Mouse (Mus musculus) CH12.LX (cell line): ENCODE results near the gene Spata13. TPM values are rescaled to one million over a fixed set of nuclear protein-coding genes. Genes with fewer than 3 reads are reported as not detected.
A peak's percentile ranks its signal among the peaks of the same experiment; 100 is the strongest.

Experiments
- DNase-seq: peaks from one replicate; pipeline ENCODE4 v3.0.0-alpha.2; 2013; ENCODE audit errors: extremely low read depth
- H3K27ac ChIP-seq: 2 replicates; pipeline ENCODE4 v1.5.1; 2012; ENCODE audit warnings: low read depth, mild to moderate bottlenecking, control low read depth, moderate library complexity; ENCODE audit not compliant: insufficient read depth
- H3K27me3 ChIP-seq: replicated peaks from 2 replicates; pipeline ENCODE3; 2012; ENCODE audit warnings: inconsistent platforms
- H3K36me3 ChIP-seq, 2 experiments: replicated peaks in 1 of 2; 2 replicates each; pipeline versions ENCODE3 to v1.6.1; 2012; ENCODE audit warnings: inconsistent platforms in 1 of 2, low read length in 1 of 2, mild to moderate bottlenecking in 1 of 2, mixed read lengths in 1 of 2, moderate library complexity in 1 of 2; ENCODE audit not compliant: control insufficient read depth in 1 of 2, insufficient read depth in 1 of 2
- H3K4me1 ChIP-seq, 2 experiments: 2 replicates each; pipeline ENCODE4 v1.6.1; 2012; ENCODE audit warnings: inconsistent platforms in 1 of 2, moderate library complexity in 1 of 2; ENCODE audit not compliant: insufficient read depth in 2 of 2, control insufficient read depth in 1 of 2
- H3K4me2 ChIP-seq: 2 replicates; pipeline ENCODE4 v1.6.1; 2012; ENCODE audit warnings: low read depth, mild to moderate bottlenecking, control low read depth; ENCODE audit not compliant: poor library complexity, insufficient read depth, severe bottlenecking
- H3K4me3 ChIP-seq, 3 experiments: fragments of 150-350 bp in 1 of 3; sonication (generic) in 1 of 3; replicated peaks in 1 of 3; 2 replicates each; pipeline versions ENCODE3 to v1.5.1; 2011 to 2012; ENCODE audit warnings: low read depth in 2 of 3, low read length in 2 of 3, mild to moderate bottlenecking in 2 of 3, moderate library complexity in 2 of 3, control low read depth in 1 of 3, improper control_type of control experiment in 1 of 3, inconsistent platforms in 1 of 3, mixed read lengths in 1 of 3; ENCODE audit not compliant: poor library complexity in 1 of 3
- H3K79me2 ChIP-seq: replicated peaks from 2 replicates; pipeline ENCODE4 v1.6.1; 2012; ENCODE audit warnings: mild to moderate bottlenecking, moderate library complexity; ENCODE audit not compliant: control insufficient read depth, poor library complexity, insufficient read depth, severe bottlenecking; ENCODE audit errors: extremely low read depth
- H3K9ac ChIP-seq: 2 replicates; pipeline ENCODE4 v1.6.1; 2012; ENCODE audit warnings: low read depth, mild to moderate bottlenecking, control low read depth, moderate library complexity; ENCODE audit not compliant: insufficient read depth
- H3K9me3 ChIP-seq: replicated peaks from 2 replicates; pipeline ENCODE3; 2012; ENCODE audit warnings: low read length, inconsistent platforms, mixed read lengths
- BHLHE40 ChIP-seq: IDR thresholded peaks from 2 replicates; pipeline ENCODE4 v1.6.1; 2011; ENCODE audit warnings: mild to moderate bottlenecking, low read depth, low read length, improper control_type of control experiment
- CHD1 ChIP-seq: IDR thresholded peaks from 2 replicates; pipeline ENCODE4 v1.6.1; 2012; ENCODE audit warnings: low read depth, low read length, improper control_type of control experiment, inconsistent platforms
- CHD2 ChIP-seq: IDR thresholded peaks from 2 replicates; pipeline ENCODE4 v1.6.1; 2011; ENCODE audit warnings: low read length, improper control_type of control experiment
- CTCF ChIP-seq, 2 experiments: IDR thresholded peaks in 1 of 2; conservative IDR thresholded peaks in 1 of 2; 2 replicates each; pipeline ENCODE4 v1.5.1; 2011 to 2012; ENCODE audit warnings: low read depth in 2 of 2, low read length in 2 of 2, improper control_type of control experiment in 1 of 2, inconsistent platforms in 1 of 2, mild to moderate bottlenecking in 1 of 2, moderate library complexity in 1 of 2
- E2F4 ChIP-seq: IDR thresholded peaks from 2 replicates; pipeline ENCODE4 v1.6.1; 2011; ENCODE audit warnings: low read depth, low read length, improper control_type of control experiment; ENCODE audit not compliant: insufficient replicate concordance
- ELF1 ChIP-seq: IDR thresholded peaks from 2 replicates; pipeline ENCODE4 v1.6.1; 2014; ENCODE audit warnings: low read depth, mild to moderate bottlenecking, inconsistent platforms, low read length, improper control_type of control experiment
- EP300 ChIP-seq: IDR thresholded peaks from 2 replicates; pipeline ENCODE4 v1.6.1; 2011; ENCODE audit warnings: low read length, improper control_type of control experiment
- JUN ChIP-seq: IDR thresholded peaks from 2 replicates; pipeline ENCODE4 v1.6.1; 2011; ENCODE audit warnings: low read depth, mild to moderate bottlenecking, low read length, improper control_type of control experiment, moderate library complexity; ENCODE audit not compliant: insufficient read depth
- KAT2A ChIP-seq: IDR thresholded peaks from 2 replicates; pipeline ENCODE4 v1.6.1; 2012; ENCODE audit warnings: low read length, improper control_type of control experiment, inconsistent platforms; ENCODE audit not compliant: insufficient replicate concordance
- MAFK ChIP-seq: IDR thresholded peaks from 2 replicates; pipeline ENCODE4 v1.6.1; 2011; ENCODE audit warnings: low read length, improper control_type of control experiment; ENCODE audit not compliant: insufficient replicate concordance
- MAZ ChIP-seq: IDR thresholded peaks from 2 replicates; pipeline ENCODE4 v1.6.1; 2012; ENCODE audit warnings: low read depth, mild to moderate bottlenecking, inconsistent platforms, low read length, improper control_type of control experiment, moderate library complexity
- MEF2A ChIP-seq: IDR thresholded peaks from 2 replicates; pipeline ENCODE4 v1.6.1; 2014; ENCODE audit warnings: low read depth, mild to moderate bottlenecking, inconsistent platforms, low read length, improper control_type of control experiment, borderline replicate concordance
- MXI1 ChIP-seq: IDR thresholded peaks from 2 replicates; pipeline ENCODE4 v1.6.1; 2011; ENCODE audit warnings: mild to moderate bottlenecking, low read depth, low read length, improper control_type of control experiment
- MYC ChIP-seq: IDR thresholded peaks from 2 replicates; pipeline ENCODE4 v1.6.1; 2011; ENCODE audit warnings: low read depth, mild to moderate bottlenecking, improper control_type of control experiment, low read length
- NELFE ChIP-seq: IDR thresholded peaks from 2 replicates; pipeline ENCODE4 v1.6.1; 2011; ENCODE audit warnings: low read depth, low read length, improper control_type of control experiment
- NRF1 ChIP-seq: IDR thresholded peaks from 2 replicates; pipeline ENCODE4 v1.6.1; 2014; ENCODE audit warnings: low read depth, mild to moderate bottlenecking, inconsistent platforms, low read length, improper control_type of control experiment, moderate library complexity
- PAX5 ChIP-seq: IDR thresholded peaks from 2 replicates; pipeline ENCODE4 v1.6.1; 2012; ENCODE audit warnings: low read length, inconsistent platforms, mixed read lengths
- POLR2A ChIP-seq: IDR thresholded peaks from 2 replicates; pipeline ENCODE4 v1.6.1; 2011; ENCODE audit warnings: low read depth, mild to moderate bottlenecking, improper control_type of control experiment, low read length
- POLR2AphosphoS2 ChIP-seq: IDR thresholded peaks from 2 replicates; pipeline ENCODE4 v1.6.1; 2011; ENCODE audit warnings: low read depth, low read length, improper control_type of control experiment
- RAD21 ChIP-seq: IDR thresholded peaks from 2 replicates; pipeline ENCODE4 v1.6.1; 2011; ENCODE audit warnings: low read depth, mild to moderate bottlenecking, low read length, improper control_type of control experiment, moderate library complexity
- SIN3A ChIP-seq: IDR thresholded peaks from 2 replicates; pipeline ENCODE4 v1.6.1; 2012; ENCODE audit warnings: low read length, improper control_type of control experiment, inconsistent platforms
- TBP ChIP-seq: conservative IDR thresholded peaks from 2 replicates; pipeline ENCODE4 v1.6.1; 2011; ENCODE audit warnings: low read depth, low read length, improper control_type of control experiment
- TCF12 ChIP-seq: IDR thresholded peaks from 2 replicates; pipeline ENCODE4 v1.6.1; 2014; ENCODE audit warnings: low read depth, mild to moderate bottlenecking, inconsistent platforms, low read length, improper control_type of control experiment
- USF1 ChIP-seq: IDR thresholded peaks from 2 replicates; pipeline ENCODE4 v1.6.1; 2014; ENCODE audit warnings: low read depth, mild to moderate bottlenecking, inconsistent platforms, low read length, improper control_type of control experiment
- USF2 ChIP-seq: conservative IDR thresholded peaks from 2 replicates; pipeline ENCODE4 v1.6.1; 2011; ENCODE audit warnings: low read depth, low read length, improper control_type of control experiment
- ZC3H11A ChIP-seq: IDR thresholded peaks from 2 replicates; pipeline ENCODE4 v1.6.1; 2012; ENCODE audit warnings: low read depth, mild to moderate bottlenecking, inconsistent platforms, low read length, improper control_type of control experiment
- ZNF384 ChIP-seq: IDR thresholded peaks from 2 replicates; pipeline ENCODE4 v1.6.1; 2012; ENCODE audit warnings: low read depth, low read length, improper control_type of control experiment, inconsistent platforms
- dilution Hi-C: fragments of 300-500 bp; cut with MboI; formaldehyde crosslinking; loops from 2 replicates; pipeline ENCODE4 v1.14.3; 2020; ENCODE audit warnings: low sequenced_read_pairs; ENCODE audit not compliant: extremely low pct_unique_long_range_greater_than_20kb, extremely low pct_ligation_motif_present
- in situ Hi-C: fragments of 300-500 bp; cut with MboI; formaldehyde crosslinking; loops from 3 replicates; pipeline ENCODE4 v1.14.3; 2019; ENCODE audit warnings: low sequenced_read_pairs, low pct_ligation_motif_present, low pct_unique_long_range_greater_than_20kb, mixed read lengths
- polyA plus RNA-seq: library from polyadenylated mRNA; unstranded; fragments of >175 nt; gene quantifications from 2 replicates; pipeline ENCODE4 v1.2.1, GENCODE M21; 2012; ENCODE audit warnings: low read depth; ENCODE audit not compliant: insufficient read length
- total RNA-seq, 2 experiments: library from RNA; depleted of rRNA; stranded (reverse); fragments of 300-350 nt in 1 of 2; fragments of >200 nt in 1 of 2; gene quantifications; 2 replicates each; pipeline ENCODE4 v1.2.3; 2012 to 2014

Spata13 gene
- total and polyA plus RNA-seq, 3 experiments = 11.6 to 15.9 (median 13.6) TPM

DNA sequence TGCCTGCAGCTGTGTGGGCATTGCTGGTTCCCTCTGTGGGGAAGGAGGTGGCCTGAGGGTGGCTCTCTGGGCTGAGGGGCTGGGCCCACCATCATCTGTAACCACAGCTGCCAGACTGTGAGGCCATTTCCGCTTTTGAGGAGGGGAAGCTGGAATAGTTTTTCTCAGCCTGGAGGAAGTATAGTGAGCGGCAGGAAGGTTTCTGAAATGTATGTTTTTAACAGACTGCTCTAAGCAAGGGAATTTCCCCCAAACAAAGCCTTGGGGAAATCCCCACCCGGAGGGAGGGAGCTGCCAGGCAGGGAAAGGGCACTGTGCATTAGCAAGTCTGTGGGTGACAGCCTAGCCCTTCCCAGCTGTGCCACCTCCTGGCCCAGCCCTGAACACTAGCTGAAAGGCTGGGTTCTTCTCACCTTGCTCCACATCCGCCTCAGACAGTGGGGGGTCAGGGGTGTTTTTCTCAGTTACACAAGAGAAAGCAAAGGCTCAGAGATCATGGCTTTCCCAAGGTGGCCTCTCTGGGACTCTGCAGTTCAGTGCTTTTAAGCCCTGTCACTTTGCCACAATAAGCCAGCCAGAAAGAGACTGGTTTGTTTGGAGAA is 102.9 kb downstream of the Spata13 start (continued):
- TF ChIP-seq E2F4 = no peak
- TF ChIP-seq SIN3A = peak; percentile 62; the same call in 1 of the 2 replicates
- no peak for TF ChIP-seq USF1
- peak; percentile 73 for TF ChIP-seq BHLHE40
- TF ChIP-seq POLR2A = peak; percentile 60; the same call in 1 of the 2 replicates
- TF ChIP-seq CHD2 = peak; percentile 77; the same call in 1 of the 2 replicates
- TF ChIP-seq JUN = no peak
- peak; percentile 75 for TF ChIP-seq MXI1
- TF ChIP-seq USF2 = no peak
- peak; percentile 70; the same call in 1 of the 2 replicates for TF ChIP-seq MAFK
- peak in 1 of 2 experiments; percentile 47; a peak in 2 of 4 replicates for TF ChIP-seq CTCF (conservative IDR thresholded peaks at IDR 0.05 in 1 of 2, IDR thresholded peaks at IDR 0.05 in 1 of 2; ENCODE audit: low read depth in 2 of 2, low read length in 2 of 2)
- TF ChIP-seq CHD1 = no peak
- no peak; the same call in 1 of the 2 replicates for TF ChIP-seq NELFE
- TF ChIP-seq MEF2A = peak; percentile 90
- TF ChIP-seq ZC3H11A = no peak
- peak; percentile 87 for TF ChIP-seq TCF12
- no peak for TF ChIP-seq POLR2AphosphoS2

DNA sequence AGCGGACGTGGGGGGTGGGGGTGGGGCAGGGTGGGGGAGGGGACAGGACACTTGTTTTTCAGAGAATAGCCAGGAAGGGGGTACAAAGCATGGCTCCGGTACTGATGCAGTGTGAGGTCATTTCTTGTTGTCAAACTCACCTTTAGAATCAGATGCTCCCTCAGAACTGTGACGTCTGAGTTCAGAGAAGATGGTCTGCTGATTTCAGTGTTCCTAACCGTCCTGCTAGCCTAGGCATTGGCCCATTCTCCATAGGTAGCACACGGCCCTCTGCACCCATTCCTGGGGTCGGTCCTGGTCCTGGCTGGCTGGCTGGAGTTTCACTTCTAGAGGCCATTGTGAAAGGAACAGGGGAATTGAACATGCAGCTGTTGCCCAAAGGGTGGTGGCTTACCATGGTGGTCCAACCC is 103.4 kb downstream of the Spata13 start:
- Histone ChIP-seq H3K9ac (peak overlapping the region; percentile 69), H3K9me3 (no peaks in the 10 kb centered on the region), H3K27ac (peak overlapping the region; percentile 99), H3K4me3 (peak overlapping the region; percentile 27 to 42 (median 32)), H3K27me3 (no peaks in the 10 kb centered on the region), H3K4me2 (peak overlapping the region; percentile 35), H3K4me1 (peaks cover 27 to 81% of the 10 kb centered on the region in 2 experiments), H3K36me3 (peaks cover 6 to 13% of the 10 kb centered on the region in 2 experiments), H3K79me2 (peaks cover 29% of the 10 kb centered on the region)
- DNase-seq = no peak
- dilution Hi-C loops (no loop called here), in situ Hi-C loops (loop anchor here (25.0 kb wide), 1 partner anchor 475 kb away; the partner anchor contains the start of genes Gm49336, Mtmr6 and Nupl1)
- TF ChIP-seq PAX5 (no peak), MAZ (no peak), ELF1 (no peak), BHLHE40 (no peak), USF2 (no peak), E2F4 (no peak), MXI1 (no peak), TBP (0 out of 2 replicates have a peak, but pooled peaks have one; percentile 12), MYC (no peak), EP300 (no peak), NRF1 (no peak), KAT2A (no peak), CHD2 (0 out of 2 replicates have a peak, but pooled peaks have one; percentile 14), RAD21 (no peak), ZNF384 (no peak)
